Mouse (Mus musculus) thymus, adult 2 months (tissue): ENCODE measurements around the gene Gprin1.

Experiments used
- CTCF ChIP-seq: fragments of 200-500 bp; IDR thresholded peaks from 2 replicates; pipeline ENCODE4 v1.5.1; 2012; ENCODE audit warnings: mild to moderate bottlenecking, control low read depth, low read length, moderate library complexity, borderline replicate concordance; ENCODE audit not compliant: control insufficient read depth, poor library complexity, insufficient read depth; ENCODE audit errors: extremely low read depth
- POLR2A ChIP-seq: fragments of 200-500 bp; IDR thresholded peaks from 2 replicates; pipeline ENCODE4 v1.6.1; 2012; ENCODE audit warnings: mild to moderate bottlenecking, low read length, control low read depth, moderate library complexity; ENCODE audit not compliant: control insufficient read depth, poor library complexity, insufficient read depth; ENCODE audit errors: extremely low read depth

DNA sequence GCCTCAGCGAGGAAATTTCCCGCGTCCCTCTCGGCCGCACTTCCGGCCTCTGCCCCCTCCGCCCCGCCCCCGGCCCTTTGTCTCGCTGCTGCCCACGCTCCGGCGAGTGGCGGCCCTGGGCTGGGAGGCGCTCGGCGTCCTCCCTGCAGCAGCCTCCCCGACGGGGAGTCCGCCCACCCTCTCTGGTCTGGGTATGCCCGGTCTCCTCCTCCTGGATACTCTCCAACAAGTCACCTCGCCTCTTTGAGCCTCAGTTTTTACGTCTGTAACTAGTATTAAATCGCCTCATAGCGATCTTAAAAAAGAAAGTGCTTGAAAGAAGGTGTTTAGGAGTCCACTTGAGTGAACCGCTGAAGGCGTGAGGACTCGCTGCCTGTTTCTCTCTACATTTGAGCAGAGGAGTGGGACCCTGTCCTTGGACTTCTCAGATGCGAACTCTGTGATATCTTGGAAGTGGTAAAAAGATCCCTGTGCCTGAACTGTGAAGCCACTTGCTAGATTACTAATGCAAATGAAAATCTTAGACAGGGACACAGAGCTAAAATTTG is at the start of gene Gprin1:
- no peak for TF ChIP-seq CTCF
- TF ChIP-seq POLR2A = no peak
